Mouse (Mus musculus) midbrain, embryonic 15.5 days (tissue): ENCODE data around the gene Amot. TPM values are rescaled to one million over a fixed set of nuclear protein-coding genes. Genes with fewer than 3 reads are reported as not detected.

ENCODE experiments used
- ATAC-seq: fragments of 200-750 bp; cut with Nextera tagmentation; replicated peaks from 2 replicates; pipeline ENCODE4 v1.8.0; 2017; ENCODE audit warnings: moderate TSS enrichment
- H3K27ac ChIP-seq: fragments of 300-500 bp; sonication (generic); 2 replicates; pipeline ENCODE4 v1.5.1; 2015; ENCODE audit warnings: mild to moderate bottlenecking, inconsistent platforms
- H3K27me3 ChIP-seq: fragments of 300-500 bp; sonication (generic); replicated peaks from 2 replicates; pipeline ENCODE4 v1.6.1; 2015; ENCODE audit warnings: inconsistent platforms
- H3K36me3 ChIP-seq: fragments of 300-500 bp; sonication (generic); replicated peaks from 2 replicates; pipeline ENCODE4 v1.6.1; 2015; ENCODE audit warnings: inconsistent platforms
- H3K4me1 ChIP-seq: fragments of 300-500 bp; sonication (generic); 2 replicates; pipeline ENCODE4 v1.6.1; 2015; ENCODE audit warnings: inconsistent platforms
- H3K4me2 ChIP-seq: fragments of 300-500 bp; sonication (generic); 2 replicates; pipeline ENCODE4 v1.6.1; 2015; ENCODE audit warnings: inconsistent platforms, mild to moderate bottlenecking, moderate library complexity
- H3K4me3 ChIP-seq: fragments of 300-500 bp; sonication (generic); 2 replicates; pipeline ENCODE4 v1.5.1; 2015; ENCODE audit warnings: mild to moderate bottlenecking, inconsistent platforms
- H3K9ac ChIP-seq: fragments of 300-500 bp; sonication (generic); 2 replicates; pipeline ENCODE4 v1.6.1; 2015; ENCODE audit warnings: mild to moderate bottlenecking, inconsistent platforms
- H3K9me3 ChIP-seq: fragments of 300-500 bp; sonication (generic); 2 replicates; pipeline ENCODE4 v1.6.1; 2016; ENCODE audit warnings: inconsistent platforms
- WGBS: fragments of 180-500 bp; shearing (Covaris S2); methylation state at CpG from one replicate; pipeline ENCODE4 v1.1.7; 2015; ENCODE audit warnings: mixed read lengths; 5-methylcytosine and 5-hydroxymethylcytosine counted together
- polyA plus RNA-seq: library from polyadenylated mRNA; unstranded; fragments of >200 nt; fragmentation: Nextera tagmentation; extraction: Ambion mirVana; gene quantifications from 2 replicates; pipeline ENCODE4 v1.2.1, GENCODE M21; 2015

The Amot gene
- polyA plus RNA-seq, 1 experiment from 2014 or later: 9.8 TPM

DNA sequence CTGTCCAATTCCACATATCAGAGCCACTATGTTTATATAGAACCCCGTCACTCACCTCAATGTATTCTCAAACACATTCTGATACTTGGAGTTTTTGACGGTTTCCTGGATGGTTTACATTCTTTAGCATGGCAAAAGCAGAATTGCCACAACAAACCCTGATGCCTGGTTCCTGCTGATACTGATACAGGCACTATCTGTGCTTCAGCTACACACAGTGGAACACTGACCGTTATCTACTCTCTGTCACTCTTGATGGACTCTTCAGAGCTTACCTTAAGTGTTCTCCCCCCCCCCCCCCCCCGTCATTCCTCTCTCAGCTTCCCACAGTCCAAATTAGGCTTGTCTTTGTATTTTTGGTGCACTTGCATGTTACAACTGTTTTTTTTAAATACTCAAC is 98.9 kb downstream of the Amot start:
- WGBS: 76% methylated on average over 4 of the region's 4 CpGs
- Histone ChIP-seq H3K9ac (no peak overlapping the region), H3K4me2 (no peak overlapping the region), H3K4me1 (no peaks in the 10 kb centered on the region), H3K27ac (no peak overlapping the region), H3K4me3 (no peak overlapping the region), H3K27me3 (no peaks in the 10 kb centered on the region), H3K9me3 (no peaks in the 10 kb centered on the region), H3K36me3 (no peaks in the 10 kb centered on the region)
- ATAC-seq: no peak

DNA sequence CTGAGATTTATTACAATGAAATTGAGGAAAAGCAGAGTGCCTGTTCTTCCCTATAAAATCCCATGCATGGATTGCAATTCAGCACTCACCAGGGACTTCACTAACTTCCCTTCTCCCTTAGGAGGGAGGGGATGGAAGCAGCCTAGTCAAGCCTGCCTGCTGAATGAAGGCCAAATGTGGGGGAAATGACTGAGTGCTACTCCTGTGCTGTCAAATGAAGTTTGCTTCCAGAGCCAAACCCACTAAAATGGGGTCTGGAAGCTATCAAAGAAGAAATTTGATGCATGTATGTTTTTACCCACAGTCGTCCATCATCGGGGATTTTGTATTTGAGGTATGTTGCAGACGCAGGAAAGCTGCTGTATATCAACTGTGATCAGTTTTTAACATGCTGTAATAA is 103.1 kb downstream of the Amot start:
- H3K27ac ChIP-seq: no peak overlapping the region
- H3K27me3 ChIP-seq: no peaks in the 10 kb centered on the region
- 80% methylated on average over 3 of the region's 3 CpGs for WGBS
- H3K4me2 ChIP-seq: no peak overlapping the region
- no peak for ATAC-seq
- no peaks in the 10 kb centered on the region for H3K9me3 ChIP-seq
- no peaks in the 10 kb centered on the region for H3K36me3 ChIP-seq
- no peaks in the 10 kb centered on the region for H3K4me1 ChIP-seq
- no peak overlapping the region for H3K4me3 ChIP-seq
- no peak overlapping the region for H3K9ac ChIP-seq

DNA sequence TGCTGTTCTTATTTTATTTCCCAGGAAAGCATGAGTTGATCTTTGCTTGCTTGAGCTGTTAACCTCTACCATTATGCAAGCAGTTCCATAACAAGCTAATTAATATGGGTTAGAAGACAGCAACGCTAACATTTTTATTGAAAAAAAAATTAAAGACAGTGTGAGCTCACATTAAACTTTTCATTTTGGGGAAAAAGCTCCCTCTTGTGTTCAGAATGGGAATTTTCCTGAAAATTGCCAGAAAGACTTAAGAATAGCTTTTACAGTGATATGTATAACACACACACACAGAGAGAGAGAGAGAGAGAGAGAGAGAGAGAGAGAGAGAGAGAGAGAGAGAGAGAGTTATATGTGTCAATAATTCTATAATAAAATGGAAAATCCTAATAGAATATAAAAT is 105.7 kb downstream of the Amot start:
- no peak overlapping the region for H3K9ac ChIP-seq
- no peaks in the 10 kb centered on the region for H3K36me3 ChIP-seq
- H3K27me3 ChIP-seq: no peaks in the 10 kb centered on the region
- H3K4me3 ChIP-seq: no peak overlapping the region
- no peaks in the 10 kb centered on the region for H3K9me3 ChIP-seq
- WGBS: 23% methylated on average over 1 of the region's 1 CpGs
- no peak overlapping the region for H3K27ac ChIP-seq
- no peaks in the 10 kb centered on the region for H3K4me1 ChIP-seq
- H3K4me2 ChIP-seq: no peak overlapping the region
- ATAC-seq: no peak

Other genes with a start within 250 kb of the Amot start
- 0.14 and 0.15 TPM in 2 replicates for gene Lhfpl1, start 156.1 kb downstream of the Amot start, polyA plus RNA-seq